Comparison of ENCODE assay signal across 13 mouse cellular contexts in the genomic region with DNA sequence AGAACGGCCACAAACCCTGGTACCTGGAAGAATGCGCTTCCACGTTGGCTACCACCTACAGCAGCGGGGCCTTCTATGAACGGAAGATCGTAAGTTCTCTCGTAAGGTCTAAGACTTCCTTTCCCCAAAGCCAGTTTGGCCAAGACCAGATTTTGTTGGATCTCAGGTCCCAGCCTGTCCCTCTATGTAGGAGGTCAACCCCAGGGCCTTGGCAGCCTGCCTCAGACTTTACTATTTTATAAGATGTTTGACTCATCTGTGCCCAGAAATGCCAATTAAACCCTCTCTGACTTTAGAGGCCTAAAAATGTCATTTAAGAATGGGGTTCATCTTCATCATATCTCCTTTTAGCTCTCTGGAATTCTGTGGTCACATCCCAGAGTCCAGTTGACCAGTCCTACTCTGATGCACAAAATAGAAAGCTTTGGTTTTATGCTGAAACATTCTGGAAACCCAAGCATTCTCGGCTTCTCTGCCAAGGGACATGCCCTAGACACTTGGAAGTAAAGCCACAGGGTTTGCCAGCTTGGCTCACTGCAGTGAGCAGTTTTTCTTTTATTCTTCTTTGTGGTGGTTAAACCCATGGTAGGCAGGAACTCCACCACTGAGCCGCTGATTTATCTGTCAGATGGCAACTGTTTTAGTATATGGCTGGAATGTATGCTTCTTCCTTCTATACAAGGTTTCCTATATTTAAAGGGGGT.
"Had no signal": no experiment of that assay in that cellular context is flagged by ENCODE, and none has a peak within 500 bp of the region (broad histone marks: within the 10 kb centered on the region; RNA-seq: fewer than 3 reads in every experiment).

No protein-coding gene starts in this region.

- H3K36me3 ChIP-seq: kidney, embryonic 15.5 days had no signal

- H3K9ac ChIP-seq: kidney, embryonic 15.5 days; liver, embryonic 12.5 days; lung, embryonic 14.5 days had no signal

- ATAC-seq: liver, embryonic 12.5 days; lung, postnatal 0 days had no signal

- H3K4me3 ChIP-seq: kidney, embryonic 15.5 days; left cerebral cortex, adult 2 months; liver, embryonic 12.5 days had no signal

- H3K27me3 ChIP-seq: kidney, embryonic 15.5 days; liver, embryonic 12.5 days had no signal

- H3K4me1 ChIP-seq: liver, embryonic 12.5 days had no signal

- DNase-seq: kidney, adult 2 months; kidney, postnatal 10 days; kidney, postnatal 36 days; layer of hippocampus, postnatal 36 days; lung, embryonic 14.5 days; midbrain, embryonic 14.5 days; thymus, adult 18-20 months; thymus, postnatal 36 days had no signal

- H3K4me2 ChIP-seq: kidney, embryonic 15.5 days; liver, embryonic 12.5 days; lung, embryonic 14.5 days had no signal

- H3K9me3 ChIP-seq: kidney, embryonic 15.5 days had no signal

- H3K27ac ChIP-seq: kidney, embryonic 15.5 days; left cerebral cortex, adult 2 months; liver, embryonic 12.5 days; macrophage had no signal
